Mouse (Mus musculus) left cerebral cortex, postnatal 25 days (tissue): Measurements from ENCODE around the gene Zc2hc1c. TPM values are rescaled to one million over a fixed set of nuclear protein-coding genes. Genes with fewer than 3 reads are reported as not detected.

Source experiments
- DNase-seq, 2 experiments: peaks; one replicate each; pipeline ENCODE4 v3.0.0; 2022; ENCODE audit warnings: low spot score in 2 of 2, mixed read lengths in 1 of 2
- intact Hi-C: fragments of 180-260 bp; cut with DNase I; formaldehyde crosslinking; loops from one replicate; pipeline ENCODE4 v1.15.1; 2025
- microRNA-seq, 2 experiments: library from miRNA; unstranded; fragments of <30 nt; microRNA quantifications; one replicate each; pipeline ENCODE4 v1.2.0; 2022
- total RNA-seq, 2 experiments: library from RNA; stranded (reverse); gene quantifications; 2 replicates each; pipeline ENCODE4 v1.2.3; 2021

The Zc2hc1c gene
- total RNA-seq, 2 experiments from 2014 or later = 1.9 to 2.0 TPM

GRCm38 (mm10) chr12:85305247-85305892, 17.0 kb downstream of the Zc2hc1c start:
- DNase-seq = peak; percentile 88 to 89
- intact Hi-C loops = loop anchor here (1.0 to 2.0 kb wide), 2 partner anchors 137 to 162 kb away; no protein-coding TSS in a partner anchor

- DNase-seq = no peak
- intact Hi-C loops = no loop called here
Measured at GRCm38 (mm10) chr12:85308651-85309050, 20.3 kb downstream of the Zc2hc1c start.

- no peak for DNase-seq
- intact Hi-C loops = no loop called here
Measured at GRCm38 (mm10) chr12:85330153-85330552, 41.8 kb downstream of the Zc2hc1c start.

- intact Hi-C loops = no loop called here
- DNase-seq = no peak
Measured at GRCm38 (mm10) chr12:85337567-85338311, 49.3 kb downstream of the Zc2hc1c start.

- no peak for DNase-seq
- intact Hi-C loops = no loop called here
Measured at GRCm38 (mm10) chr12:85338815-85339214, 50.4 kb downstream of the Zc2hc1c start.

GRCm38 (mm10) chr12:85339243-85339729, 50.9 kb downstream of the Zc2hc1c start, which contains the start of gene Nek9:
Gene Nek9 (minus strand): TSS chr12:85339362.
- intact Hi-C loops = no loop called here
- peak; percentile 95 for DNase-seq

GRCm38 (mm10) chr12:85339947-85340346, 51.6 kb downstream of the Zc2hc1c start:
- DNase-seq = no peak
- intact Hi-C loops = loop anchor here (2.0 to 5.0 kb wide), 2 partner anchors 149 to 322 kb away; no protein-coding TSS in a partner anchor

- intact Hi-C loops = loop anchor here (1.0 to 5.0 kb wide), 3 partner anchors 148 to 321 kb away; no protein-coding TSS in a partner anchor
- DNase-seq = peak; percentile 32 to 78
Measured at GRCm38 (mm10) chr12:85341131-85341530, 52.7 kb downstream of the Zc2hc1c start.

GRCm38 (mm10) chr12:85342310-85342709, 53.9 kb downstream of the Zc2hc1c start:
- intact Hi-C loops = loop anchor here (5.0 kb wide), 1 partner anchor 320 kb away; no protein-coding TSS in a partner anchor
- no peak for DNase-seq

GRCm38 (mm10) chr12:85344252-85344651, 55.9 kb downstream of the Zc2hc1c start:
- intact Hi-C loops = loop anchor here (5.0 kb wide), 1 partner anchor 318 kb away; no protein-coding TSS in a partner anchor
- no peak for DNase-seq

- intact Hi-C loops = no loop called here
Measured at GRCm38 (mm10) chr12:85345559-85345958, 57.2 kb downstream of the Zc2hc1c start.

GRCm38 (mm10) chr12:85346374-85346773, 58.0 kb downstream of the Zc2hc1c start:
- peak; percentile 65 to 71 for DNase-seq
- intact Hi-C loops = loop anchor here (2.0 kb wide), 2 partner anchors 28 to 140 kb away; partner anchors contain the start of gene Tmed10

More at GRCm38 (mm10) chr12:85345559-85345958, 57.2 kb downstream of the Zc2hc1c start:
- no peak for DNase-seq

- no peak for DNase-seq
- intact Hi-C loops = loop anchor here (2.0 kb wide), 2 partner anchors 28 to 140 kb away; partner anchors contain the start of gene Tmed10
Measured at GRCm38 (mm10) chr12:85347196-85347595, 58.8 kb downstream of the Zc2hc1c start.

GRCm38 (mm10) chr12:85348338-85348737, 59.9 kb downstream of the Zc2hc1c start:
- intact Hi-C loops = no loop called here
- DNase-seq = no peak

Small RNA genes within 50 kb of the gene (microRNA-seq; reads per million reads assigned to microRNA genes)
- gene Mir6938 = 0.25 to 0.67 reads per million in 2 experiments

Other genes starting within 250 kb of the Zc2hc1c start
- gene Prox2, start 177.8 kb upstream of the Zc2hc1c start, total RNA-seq = 1 to 10 TPM; 1.3 to 1.4 TPM
- 100 to 1,000 TPM; 157 TPM for gene Dlst, start 177.8 kb upstream of the Zc2hc1c start, total RNA-seq
- 10 to 100 TPM; 31.8 to 35.5 TPM for gene Rps6kl1, start 137.3 kb upstream of the Zc2hc1c start, total RNA-seq
- gene Pgf, start 110.8 kb upstream of the Zc2hc1c start, total RNA-seq = 1 to 10 TPM; 1.7 to 2.8 TPM
- gene Eif2b2, start 69.1 kb upstream of the Zc2hc1c start, total RNA-seq = 10 to 100 TPM; 59.8 to 76.8 TPM
- 10 to 100 TPM; 14.9 to 18.4 TPM for gene Mlh3, start 18.0 kb upstream of the Zc2hc1c start, total RNA-seq
- 10 to 100 TPM; 31.6 to 35.9 TPM for gene Acyp1, start 153 bp upstream of the Zc2hc1c start, total RNA-seq
- gene Nek9, start 50.8 kb downstream of the Zc2hc1c start, total RNA-seq = 10 to 100 TPM; 27.8 to 29.6 TPM
- 100 to 1,000 TPM; 164 to 171 TPM for gene Tmed10, start 86.3 kb downstream of the Zc2hc1c start, total RNA-seq
- 10 to 100 TPM; 47.2 to 55.9 TPM for gene Fos, start 185.3 kb downstream of the Zc2hc1c start, total RNA-seq